Mouse (Mus musculus): ENCODE data around the gene Fshr.

- TF ChIP-seq CTCF (IDR thresholded peaks at IDR 0.05; ENCODE audit: low read depth, low read length) = no peak
- TF ChIP-seq POLR2A (IDR thresholded peaks at IDR 0.05; ENCODE audit: borderline replicate concordance, low read depth, low read length) = no peak
These were observed 164.4 kb downstream of the Fshr start for GRCm38 (mm10) chr17:89036049-89036448.

Data from bone marrow macrophage, adult 2 months (primary cell).